Mouse (Mus musculus) megakaryocyte, adult 5-6 weeks (primary cell): Measurements from ENCODE around the gene Borcs7. TPM values are rescaled to one million over a fixed set of nuclear protein-coding genes. Genes with fewer than 3 reads are reported as not detected.

Source experiments
- ATAC-seq: 2 replicates; pipeline ENCODE4 v1.8.0; 2016; ENCODE audit warnings: mild to moderate bottlenecking, inconsistent platforms; ENCODE audit not compliant: poor library complexity, severe bottlenecking
- total RNA-seq, 2 experiments: library from RNA; stranded (forward) in 1 of 2; stranded (reverse) in 1 of 2; fragments of 153-499, 151-499 nt in 1 of 2; fragments of 221-1000, 200-1000 nt in 1 of 2; gene quantifications; 2 replicates each; pipeline versions ENCODE4 v1.2.3 to v1.2.4; 2015 to 2017

Gene Borcs7
- total RNA-seq, 2 experiments from 2014 or later, result 4.7 to 12.7 TPM

DNA sequence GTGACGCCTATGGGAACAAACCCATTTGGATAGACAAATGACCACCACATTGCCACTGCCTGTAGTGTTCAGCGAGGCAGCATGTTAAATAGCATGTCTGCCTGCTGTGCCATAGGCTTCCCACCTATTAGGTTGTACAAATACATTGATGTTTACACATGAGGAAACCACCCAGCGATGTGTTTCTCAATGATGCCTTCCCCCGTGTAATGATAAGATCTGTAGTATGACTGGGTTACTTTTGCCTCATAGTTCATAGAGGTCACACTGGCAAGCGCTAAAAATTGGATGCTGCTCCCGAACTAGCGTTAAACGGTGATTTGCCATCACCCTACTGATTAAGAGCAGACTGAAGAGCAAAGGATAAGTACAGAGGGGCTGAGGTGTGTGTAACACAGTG lies 27.5 kb upstream of the Borcs7 start:
- peak; percentile 63 for ATAC-seq

DNA sequence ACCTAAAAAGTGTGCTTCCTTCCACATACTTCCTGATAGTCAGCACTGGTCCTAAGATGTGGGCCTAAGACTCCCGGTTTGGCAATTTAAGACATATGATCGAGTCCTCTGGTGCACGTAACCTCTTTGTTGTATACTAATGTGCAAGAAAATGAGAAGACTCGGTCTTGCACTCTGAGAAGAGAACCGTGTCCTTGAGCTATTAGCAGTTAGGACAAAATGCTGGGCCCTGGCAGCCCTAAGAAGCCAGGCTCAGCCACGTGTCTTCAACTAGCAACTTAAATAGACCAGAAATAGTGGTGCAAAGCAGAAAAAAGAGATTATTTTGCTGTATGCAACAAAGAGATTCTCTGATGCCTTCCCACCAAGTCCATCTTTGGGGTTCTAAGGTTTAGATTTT lies 26.9 kb upstream of the Borcs7 start:
- ATAC-seq, result no peak

DNA sequence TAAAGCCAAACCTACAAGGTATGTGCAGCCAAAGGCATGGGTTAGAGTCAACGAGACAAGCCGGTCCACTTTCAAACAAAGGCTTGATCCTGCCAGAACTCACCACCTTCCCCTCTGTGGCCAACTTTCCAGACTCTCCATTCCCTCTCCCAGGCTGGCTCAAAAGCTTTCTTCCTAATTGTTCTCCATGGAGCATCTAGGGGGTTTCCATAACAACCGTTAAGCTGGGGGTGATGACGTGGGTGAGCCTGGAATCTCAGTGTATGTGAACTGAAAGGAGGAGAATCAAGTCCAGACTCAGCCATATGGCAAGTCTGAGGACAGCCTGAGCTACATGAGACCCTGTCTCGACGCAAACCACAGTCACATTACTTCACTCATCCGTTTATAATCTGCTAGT lies 24.2 kb upstream of the Borcs7 start:
- ATAC-seq, result no peak

DNA sequence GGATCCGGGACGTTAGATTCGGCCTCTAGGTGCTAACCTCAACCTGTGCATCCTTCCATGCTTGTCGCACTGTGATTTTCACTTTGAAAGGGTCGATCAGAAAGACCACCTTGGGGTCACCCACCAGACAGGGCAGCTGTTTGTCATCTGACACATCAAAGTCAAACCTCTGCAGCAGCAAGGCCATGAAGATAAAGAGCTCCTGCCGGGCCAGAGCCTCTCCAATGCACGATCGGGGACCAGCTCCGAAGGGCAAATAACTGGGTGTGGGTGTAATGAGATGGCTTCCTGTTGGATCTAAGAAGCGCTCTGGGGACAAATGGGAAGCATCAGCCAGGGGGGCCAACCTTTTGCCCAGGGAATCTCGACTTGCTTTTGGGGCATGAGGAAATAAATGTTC lies 22.4 kb upstream of the Borcs7 start:
- no peak for ATAC-seq

DNA sequence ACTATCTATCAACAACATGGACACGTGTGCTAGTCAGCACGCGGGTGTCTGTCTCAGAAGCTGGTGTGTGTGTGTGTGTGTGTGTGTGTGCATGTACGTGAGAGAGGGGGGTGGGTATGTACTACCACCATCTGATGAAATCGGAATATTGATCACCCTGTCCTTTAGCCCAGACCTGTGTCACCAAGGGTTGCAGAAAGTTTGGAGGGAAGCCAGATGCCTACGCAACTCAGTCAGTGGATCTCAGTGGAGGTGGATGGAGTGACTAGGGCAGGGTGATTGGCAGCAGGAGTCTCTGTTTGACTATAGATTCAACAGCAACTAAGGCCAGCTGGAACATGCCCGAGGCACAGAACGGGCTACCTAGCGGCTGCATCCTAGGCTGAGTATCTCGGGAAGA lies 21.4 kb upstream of the Borcs7 start:
- ATAC-seq, result no peak

DNA sequence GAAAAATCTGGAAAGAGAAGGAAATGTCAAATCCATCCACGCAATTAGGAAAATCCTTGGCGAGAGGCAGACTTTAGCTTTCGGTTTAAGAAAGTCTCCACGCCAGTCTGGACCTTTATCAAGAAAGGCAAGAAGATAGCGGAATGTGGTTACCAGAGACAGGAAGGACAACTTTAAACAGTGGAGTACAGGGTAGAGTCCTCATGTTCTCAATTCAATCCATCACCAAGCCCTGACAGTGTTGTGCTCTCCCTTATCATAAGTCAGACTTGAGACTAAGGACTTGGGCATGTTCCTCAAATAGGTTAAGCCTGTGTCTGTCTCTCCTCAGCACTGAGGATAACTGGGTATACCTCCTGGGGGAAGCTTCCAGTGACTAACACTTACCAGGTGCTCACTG lies 19.9 kb upstream of the Borcs7 start:
- ATAC-seq, result no peak

DNA sequence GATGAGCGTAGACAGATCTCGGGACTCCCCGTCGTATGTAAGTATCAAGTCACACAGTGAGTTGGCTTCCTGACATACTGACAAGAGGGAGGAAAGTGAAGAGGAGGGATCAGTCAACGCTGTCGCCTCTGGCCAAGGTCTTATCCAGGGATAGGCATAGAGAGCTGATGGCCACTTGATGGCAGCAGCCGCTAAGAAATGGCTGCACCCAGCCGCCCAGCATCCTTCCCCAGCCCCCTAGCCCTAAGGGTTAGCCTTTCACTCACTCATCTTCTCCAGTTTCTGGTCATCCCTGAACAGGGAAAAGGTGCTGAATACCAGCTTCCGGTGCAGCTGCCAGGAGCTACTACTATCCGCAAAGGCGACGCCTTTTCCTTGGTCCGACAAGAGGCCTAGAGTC lies 19.0 kb upstream of the Borcs7 start:
- ATAC-seq, result peak; percentile 77

DNA sequence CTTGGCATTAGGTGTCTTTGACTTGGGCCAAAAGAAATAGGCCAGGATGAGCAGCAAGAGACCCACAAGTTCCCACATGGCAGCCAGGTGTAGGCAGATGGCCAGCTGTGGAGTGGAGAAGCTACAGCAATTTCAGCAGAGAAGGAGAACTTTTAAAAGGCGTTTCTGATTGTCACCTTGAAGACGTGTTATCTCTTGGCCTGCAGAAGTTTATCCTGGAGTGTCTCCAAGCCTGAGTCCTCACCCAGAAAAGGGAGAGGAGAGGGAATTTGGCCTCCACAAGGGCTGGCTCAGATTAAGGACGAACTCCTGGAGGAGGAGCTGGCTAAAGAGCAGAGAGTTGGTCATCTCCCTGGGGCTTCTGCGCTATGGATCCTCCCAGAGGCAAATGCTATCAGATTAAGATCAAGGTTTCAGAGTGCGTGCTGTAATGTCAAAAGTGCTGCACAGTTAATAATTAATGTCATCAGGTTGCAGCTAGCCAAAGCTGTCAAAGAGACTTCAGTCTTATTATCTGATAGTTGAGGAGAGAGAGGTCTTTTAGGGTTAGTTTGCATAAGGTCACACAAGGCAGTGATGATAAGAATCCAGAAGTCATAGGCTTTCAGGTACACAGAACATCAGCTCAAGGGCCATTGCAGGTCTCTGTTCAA lies 16.8 kb upstream of the Borcs7 start, which contains the start of gene Cyp17a1:
Gene Cyp17a1, minus strand, starts transcription at position 407 of the 653 bp plus-strand sequence.
- ATAC-seq, result no peak

DNA sequence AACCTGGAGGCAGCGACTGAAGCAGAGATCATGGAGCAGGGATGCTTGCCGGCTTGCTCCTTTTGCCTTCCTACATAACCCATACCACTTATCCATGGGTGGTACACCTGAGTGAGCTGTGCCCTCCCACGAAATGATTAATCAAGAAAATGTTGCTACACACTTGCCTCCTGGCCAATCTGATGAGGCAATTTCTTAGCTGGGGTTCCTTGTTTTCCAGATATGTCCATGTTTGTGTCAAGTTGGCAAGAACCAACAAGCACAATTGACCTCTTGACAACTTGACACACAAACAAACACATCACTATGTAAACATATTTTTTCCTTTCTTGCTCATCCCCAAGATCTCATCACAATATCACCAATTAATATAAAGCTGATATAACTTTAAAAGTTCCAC lies 14.1 kb upstream of the Borcs7 start:
- no peak for ATAC-seq

DNA sequence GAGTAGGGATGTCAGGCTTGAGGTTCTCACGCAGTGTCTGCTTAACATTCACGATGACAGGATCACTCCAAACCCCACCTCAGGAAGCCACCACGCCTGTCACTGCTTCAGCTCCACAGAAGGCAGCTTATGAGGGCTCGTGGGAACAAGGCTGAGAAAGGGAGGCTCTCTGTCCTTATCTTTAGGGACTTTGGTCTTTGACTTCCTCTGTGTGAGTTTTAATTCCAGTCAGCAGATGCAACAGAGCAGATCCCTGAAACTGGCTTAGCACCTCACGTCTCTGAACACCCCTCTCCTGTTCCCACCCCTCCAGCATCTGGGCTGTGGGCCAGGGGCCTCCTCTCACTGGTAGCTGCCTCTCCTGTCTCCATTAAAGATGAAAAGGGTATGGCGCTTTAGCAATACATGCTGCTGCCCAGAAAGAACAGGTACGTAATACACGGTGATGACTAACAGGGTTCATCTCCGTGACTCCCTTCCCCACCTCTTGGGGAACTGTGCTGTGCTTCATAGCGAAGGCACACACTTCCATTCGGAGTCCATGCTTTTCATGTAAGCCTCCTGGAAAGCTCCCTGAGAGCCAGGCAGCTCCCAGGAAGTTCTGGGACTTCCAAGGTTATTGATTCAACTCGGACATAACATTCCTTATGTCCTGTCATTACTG lies 9.9 kb upstream of the Borcs7 start:
- ATAC-seq, result no peak

DNA sequence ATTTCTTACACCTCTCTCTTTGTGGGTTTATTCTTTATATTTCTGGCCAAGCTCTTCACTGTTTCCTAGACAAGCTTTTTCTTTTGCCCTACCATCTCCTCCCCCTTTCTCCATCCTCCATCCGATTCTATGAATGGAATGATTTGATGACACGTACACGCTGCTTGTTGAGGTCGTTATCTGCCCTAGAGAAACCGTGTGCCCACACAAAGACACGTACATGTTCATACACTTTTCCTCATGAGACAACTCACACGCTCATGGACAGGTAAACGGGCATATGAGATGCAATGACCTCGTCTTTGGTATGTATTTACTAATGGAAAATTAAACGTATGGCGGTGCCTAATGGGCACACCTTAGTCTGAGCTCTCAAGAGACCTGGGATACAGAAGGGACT lies 681 bp downstream of the Borcs7 start:
- no peak for ATAC-seq

DNA sequence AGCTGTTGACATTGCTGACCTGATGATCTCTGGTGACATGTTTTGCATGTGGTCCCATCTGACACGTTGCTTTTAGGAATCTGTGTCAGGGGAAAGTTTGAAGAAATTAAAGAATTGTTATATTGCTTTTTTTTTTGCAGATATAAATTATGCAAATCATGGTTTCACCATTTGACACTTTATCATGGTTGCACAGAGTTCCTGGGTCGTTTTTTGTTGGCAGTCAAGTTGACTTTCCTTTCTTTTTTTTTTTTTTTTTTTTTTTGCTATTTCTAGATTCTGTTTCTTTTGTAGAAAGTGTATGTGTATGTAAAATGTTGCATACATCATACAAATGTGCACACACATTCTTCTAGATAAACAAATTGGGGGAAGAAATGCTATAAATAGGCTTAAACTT lies 1.4 kb downstream of the Borcs7 start:
- no peak for ATAC-seq

DNA sequence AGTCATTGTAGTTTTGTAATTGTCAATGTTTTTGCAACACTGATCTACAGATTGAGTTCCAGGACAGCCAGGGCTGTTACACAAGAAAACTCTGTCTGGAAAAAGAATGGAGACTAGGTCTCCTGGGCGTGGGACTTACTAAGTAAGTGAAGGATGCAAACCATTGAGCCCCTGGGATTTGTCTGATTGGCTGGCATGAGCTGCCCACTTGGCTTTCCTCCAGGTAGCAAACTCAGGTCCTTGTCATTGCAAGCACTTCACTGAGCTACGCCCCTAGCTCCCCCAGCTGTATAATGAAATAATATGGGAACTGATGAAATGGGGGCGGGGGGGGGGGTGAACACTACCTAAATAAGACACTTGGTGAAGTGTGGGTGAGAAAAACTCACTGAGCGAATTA lies 3.4 kb downstream of the Borcs7 start:
- ATAC-seq, result no peak

DNA sequence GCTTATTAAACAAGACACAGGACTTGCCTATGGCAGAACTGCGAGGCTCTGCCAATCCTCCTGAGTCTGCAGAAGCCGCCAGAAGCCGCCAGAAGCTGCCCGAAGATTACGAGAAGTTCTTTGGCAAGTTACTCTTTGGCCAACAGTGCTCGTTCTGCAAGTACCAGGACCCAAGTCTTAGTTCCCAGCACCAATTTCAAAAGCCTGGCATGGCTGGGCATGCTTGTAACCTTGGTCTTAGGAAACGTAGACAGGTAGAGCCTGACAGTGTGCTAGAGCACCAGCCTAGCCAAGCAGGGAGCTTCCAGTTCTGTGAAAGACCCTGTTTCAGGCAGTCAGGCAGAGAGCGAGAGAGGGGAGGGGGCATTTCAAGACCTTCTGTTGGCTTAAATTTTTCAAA lies 6.8 kb downstream of the Borcs7 start:
- ATAC-seq, result no peak

DNA sequence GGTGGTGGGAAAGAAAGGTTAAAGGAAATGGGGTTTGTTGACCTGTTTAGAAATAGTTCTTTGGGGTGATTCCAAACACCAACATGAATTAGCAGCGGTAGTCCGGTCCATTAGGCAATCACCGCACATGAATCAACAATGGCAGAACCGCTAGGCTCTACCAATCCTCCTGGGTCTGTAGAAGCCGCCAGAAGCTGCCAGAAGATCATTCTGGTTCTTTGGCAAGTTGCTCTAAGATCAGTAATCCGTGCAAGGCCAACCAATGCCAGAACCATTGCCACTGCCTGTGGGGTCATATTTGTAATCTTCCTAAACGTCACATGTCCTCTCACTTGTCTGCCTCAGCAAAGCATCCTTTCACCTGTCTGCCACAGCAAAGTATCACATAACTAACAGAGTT lies 7.2 kb downstream of the Borcs7 start:
- no peak for ATAC-seq

DNA sequence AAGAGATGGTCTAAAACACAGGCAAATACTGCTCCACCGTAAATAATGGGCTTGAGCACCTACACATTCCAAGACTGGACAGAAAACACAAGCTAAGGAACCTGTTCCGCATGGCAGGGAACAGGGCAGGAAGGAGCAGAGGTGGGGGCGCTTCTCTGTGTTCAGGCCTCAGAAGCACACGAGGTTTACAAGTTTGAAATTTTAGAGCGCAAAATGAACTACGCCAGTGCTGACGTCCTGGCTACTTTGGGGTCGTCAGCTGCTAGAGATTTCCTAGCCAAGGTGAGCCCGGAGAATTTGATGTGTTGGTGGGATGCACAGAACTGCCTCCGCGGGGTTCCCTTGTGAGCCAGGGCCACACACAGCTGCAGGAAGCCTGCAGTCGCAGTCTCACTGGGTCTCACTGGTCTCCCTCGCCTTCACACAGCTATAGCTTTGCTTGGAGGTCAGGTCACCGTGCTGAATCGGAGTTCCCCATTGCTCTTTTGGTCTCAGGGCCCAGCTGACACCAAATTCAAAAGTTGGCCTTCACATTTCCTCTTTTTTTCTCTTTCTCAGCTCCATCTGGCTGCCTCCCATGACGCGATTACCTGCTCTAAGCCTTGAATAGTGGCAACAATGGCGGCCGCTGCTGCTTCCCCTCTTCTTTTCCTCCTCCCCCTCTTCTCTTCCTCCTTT lies 8.3 kb downstream of the Borcs7 start:
- ATAC-seq, result peak; percentile 67

DNA sequence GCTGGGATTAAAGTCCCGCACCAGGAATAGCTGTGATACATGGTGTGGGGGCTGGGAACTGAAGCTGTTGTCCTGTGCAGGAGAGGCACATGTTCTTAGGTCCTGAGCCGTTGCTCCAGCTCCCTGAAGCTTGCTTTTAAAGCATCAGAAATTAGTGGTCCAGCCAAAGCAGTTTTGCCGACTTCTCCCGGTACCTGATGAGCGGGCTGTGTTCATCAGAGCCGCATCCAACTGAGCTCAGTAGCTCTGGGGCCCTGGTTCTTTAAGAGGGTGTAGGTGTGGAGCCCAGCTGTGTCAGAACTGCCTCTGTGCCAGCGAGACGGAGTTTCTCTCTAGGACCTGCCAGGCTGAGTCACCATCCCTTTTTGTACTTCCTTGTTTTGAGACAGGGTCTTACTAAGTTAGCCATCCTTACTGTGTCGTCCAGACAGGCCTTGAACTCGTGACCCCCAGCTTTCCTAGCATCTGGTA lies 9.3 kb downstream of the Borcs7 start:
- peak; percentile 84 for ATAC-seq

DNA sequence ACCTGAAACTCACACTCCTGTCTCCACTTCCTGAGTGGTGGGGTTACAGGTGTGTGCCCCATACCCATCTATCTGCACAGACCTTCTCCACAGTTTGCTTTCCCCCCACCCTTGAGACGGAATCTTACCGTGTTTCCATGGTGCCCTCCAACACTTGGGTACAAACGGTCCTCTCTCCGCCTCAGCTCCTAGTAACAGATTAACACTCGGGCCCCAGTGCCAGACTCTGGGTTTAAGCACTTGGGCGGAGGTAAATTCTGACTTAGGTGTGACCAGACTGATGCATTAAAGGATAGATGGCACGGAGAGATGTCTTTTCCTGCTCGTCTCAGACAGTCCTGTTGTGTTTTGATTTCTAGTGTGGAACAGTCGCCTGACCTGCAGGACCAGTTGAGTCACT lies 11.4 kb downstream of the Borcs7 start:
- no peak for ATAC-seq

DNA sequence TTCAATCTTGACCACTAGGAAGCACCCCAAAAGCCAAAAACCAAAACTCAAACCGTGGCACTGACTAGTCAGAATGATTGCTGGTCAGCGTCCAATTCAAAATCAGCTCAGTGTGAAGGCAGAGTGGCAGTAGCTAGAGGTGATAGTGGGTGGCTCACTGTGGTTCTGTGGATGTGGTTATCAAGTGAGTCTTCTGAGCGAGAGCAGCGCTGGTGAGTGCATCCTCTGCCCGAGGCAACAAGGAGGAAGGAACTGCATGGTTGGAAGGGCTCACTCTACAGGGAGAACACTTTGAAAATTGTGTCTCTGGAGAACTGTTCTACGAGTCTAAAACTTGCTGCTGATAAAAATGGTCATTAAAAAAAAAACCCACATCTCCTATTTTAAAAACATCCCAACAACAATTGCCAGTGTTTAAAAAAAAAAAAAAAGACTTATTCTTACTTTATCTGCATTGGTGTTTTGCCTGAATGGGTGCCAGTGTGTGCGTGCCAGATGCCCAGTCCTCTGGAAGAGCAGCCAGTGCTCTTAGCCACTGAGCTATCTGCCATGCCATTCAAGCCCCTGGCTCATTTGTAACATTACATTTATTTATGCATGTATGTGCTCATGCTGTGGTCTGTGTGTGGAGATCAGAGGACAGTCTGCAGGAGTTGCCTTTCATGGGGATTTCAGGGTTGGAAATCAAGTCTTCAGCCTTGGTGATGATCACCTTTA lies 16.2 kb downstream of the Borcs7 start:
- peak; percentile 69 for ATAC-seq

DNA sequence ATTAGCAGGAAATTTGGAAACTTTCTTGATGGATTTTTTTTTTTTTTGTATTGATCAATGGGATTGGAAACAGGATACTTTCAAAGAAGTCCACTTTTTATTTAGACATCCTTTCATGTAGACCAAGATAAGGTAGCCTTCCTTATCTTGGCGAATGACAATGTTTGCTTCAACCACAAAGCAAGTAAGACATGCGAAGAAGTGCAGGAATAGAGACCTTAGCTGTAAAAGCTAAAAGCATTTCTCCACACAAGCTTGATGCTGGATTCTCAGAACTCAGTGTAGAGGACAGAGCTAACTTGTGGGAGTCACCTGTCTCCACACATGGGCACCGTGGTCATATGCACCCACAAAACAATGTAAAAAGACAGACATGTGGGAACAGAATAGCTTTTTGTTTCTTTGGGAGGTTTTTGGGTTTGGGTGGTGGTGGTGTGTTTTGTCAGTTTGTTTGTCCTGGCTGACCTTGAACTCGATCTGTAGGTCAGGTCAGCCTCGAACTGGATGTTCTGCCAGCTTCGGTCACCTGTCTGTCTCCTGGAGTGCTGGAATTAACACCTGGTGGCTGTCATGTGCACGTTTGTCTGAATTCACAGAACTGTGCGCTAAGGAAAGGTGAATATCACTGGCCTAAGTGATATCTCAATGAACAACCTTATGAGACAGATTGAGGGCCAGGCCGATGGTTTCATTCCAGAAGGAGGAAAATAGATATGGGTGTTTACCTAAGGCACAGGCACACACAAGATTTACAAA lies 17.0 kb downstream of the Borcs7 start:
- no peak for ATAC-seq
